Mouse (Mus musculus): Measurements from ENCODE around the gene Opcml.

DNA sequence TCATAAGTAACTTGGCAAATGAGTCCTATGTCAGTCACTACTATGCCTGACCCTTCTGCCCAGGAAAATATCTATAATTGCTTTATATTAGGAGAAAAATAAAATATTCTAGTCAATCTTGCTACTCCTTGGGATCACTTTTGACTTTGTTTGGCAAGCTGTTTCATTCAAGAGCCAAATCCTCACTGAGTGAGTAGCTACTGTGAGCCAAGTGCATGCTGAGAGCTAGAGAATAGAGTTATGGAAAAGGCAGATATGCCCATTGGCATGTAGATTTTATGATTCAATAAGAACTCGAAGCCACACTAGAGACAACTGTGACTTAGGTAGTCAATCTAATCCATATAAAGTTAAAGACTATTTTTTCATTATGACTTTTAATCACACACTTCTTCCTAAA lies 340.9 kb downstream of the Opcml start:
- no peak for TF ChIP-seq CTCF (IDR thresholded peaks at IDR 0.05; ENCODE audit: low read depth, low read length)
- no peak for TF ChIP-seq GATA1 (IDR thresholded peaks at IDR 0.05; ENCODE audit: borderline replicate concordance, low read length)
- TF ChIP-seq POLR2AphosphoS5 (IDR thresholded peaks at IDR 0.05; ENCODE audit: insufficient replicate concordance, low read depth, low read length): no peak

All from G1E (cell line).